Mouse (Mus musculus) central nervous system, embryonic 18 days (tissue): ENCODE results near the gene 4930430F08Rik. TPM values are rescaled to one million over a fixed set of nuclear protein-coding genes. Genes with fewer than 3 reads are reported as not detected.

ENCODE experiments used
- polyA plus RNA-seq: library from polyadenylated mRNA; depleted of rRNA; stranded (reverse); fragments of >200 nt; gene quantifications from 2 replicates; pipeline ENCODE4 v1.2.3, GENCODE M21; 2012; rRNA removed

The 4930430F08Rik gene
- 20.8 and 27.4 TPM in 2 replicates for polyA plus RNA-seq

GRCm38 (mm10) chr10:100590323-100590722 is at the start of gene 4930430F08Rik, which contains the start of gene 1700017N19Rik:
TSS of gene 4930430F08Rik (minus strand) at chr10:100590423.
TSS of gene 1700017N19Rik (plus strand) at chr10:100590484.

Other genes with a start within 250 kb of the 4930430F08Rik start
- not detected in 2 replicates for gene Gm4302, start 249.6 kb downstream of the 4930430F08Rik start, polyA plus RNA-seq
- gene Gm4303, start 244.5 kb downstream of the 4930430F08Rik start, polyA plus RNA-seq = not detected in 2 replicates
- gene Gm4305, start 239.3 kb downstream of the 4930430F08Rik start, polyA plus RNA-seq = not detected in 2 replicates
- gene Gm4307, start 229.1 kb downstream of the 4930430F08Rik start, polyA plus RNA-seq = not detected in 2 replicates
- gene Gm4312, start 207.9 kb downstream of the 4930430F08Rik start, polyA plus RNA-seq = not detected in 2 replicates
- 8.2 and 9.5 TPM in 2 replicates for gene Tmtc3, start 103.1 kb downstream of the 4930430F08Rik start, polyA plus RNA-seq
- 5.5 and 6.4 TPM in 2 replicates for gene Cep290, start 102.9 kb downstream of the 4930430F08Rik start, polyA plus RNA-seq
- gene 1700017N19Rik, start 61 bp upstream of the 4930430F08Rik start, polyA plus RNA-seq = 0.05 TPM in 1 of 2 replicates, not detected in the other